Mouse (Mus musculus): ENCODE measurements at regions not wholly inside any gene's neighbourhood (a gene's known extent, or its start where the extent isn't known, plus 50 kb on each side); places are given as distances from the start of the nearest gene placed in this dataset.
"Not testable (repeated sequence)": the region's sequence is repeated elsewhere in the genome, so short reads cannot be mapped to it uniquely, and the experiment has no call there.

DNA sequence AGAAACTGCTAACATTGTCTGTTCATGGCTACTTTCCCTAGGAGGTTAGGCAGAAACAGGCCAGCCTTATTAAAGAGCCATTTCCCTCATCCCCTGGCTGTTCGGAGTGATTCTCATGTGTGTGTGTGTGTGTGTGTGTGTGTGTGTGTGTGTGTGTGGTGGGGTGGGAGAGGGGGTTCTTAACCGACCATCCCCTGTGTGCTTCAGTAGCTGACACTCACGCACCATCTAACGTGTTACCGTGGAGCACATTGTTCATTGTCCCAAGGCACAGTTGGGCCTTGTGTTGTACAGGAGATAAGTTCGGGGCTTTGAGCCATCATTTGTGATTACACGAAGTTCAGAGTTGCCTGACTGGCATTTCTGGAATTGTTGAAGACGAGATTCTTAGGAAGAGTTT lies 97.8 kb upstream of the Arl4c start:
- Histone ChIP-seq H3K4me2 (ENCODE audit: low read depth, low read length) (no peak overlapping the region), H3K9me3 (ENCODE audit: control insufficient read depth, low read length) (peaks cover 6% of the 10 kb centered on the region), H3K36me3 (ENCODE audit: control insufficient read depth, insufficient read depth, low read length) (no peaks in the 10 kb centered on the region), H3K4me3 (ENCODE audit: low read length) (no peak overlapping the region), H3K4me1 (replicated peaks; ENCODE audit: control insufficient read depth, insufficient read depth, low read length) (peaks cover 9% of the 10 kb centered on the region), H3K27me3 (ENCODE audit: control insufficient read depth, insufficient read depth, low read depth, low read length) (no peaks in the 10 kb centered on the region), H3K27ac (ENCODE audit: low read length) (no peak overlapping the region), H3K9ac (ENCODE audit: low read length) (no peak overlapping the region)
- 47% methylated on average over 8 of the region's 8 CpGs for WGBS
- no peak for ATAC-seq (ENCODE audit: low read depth)

DNA sequence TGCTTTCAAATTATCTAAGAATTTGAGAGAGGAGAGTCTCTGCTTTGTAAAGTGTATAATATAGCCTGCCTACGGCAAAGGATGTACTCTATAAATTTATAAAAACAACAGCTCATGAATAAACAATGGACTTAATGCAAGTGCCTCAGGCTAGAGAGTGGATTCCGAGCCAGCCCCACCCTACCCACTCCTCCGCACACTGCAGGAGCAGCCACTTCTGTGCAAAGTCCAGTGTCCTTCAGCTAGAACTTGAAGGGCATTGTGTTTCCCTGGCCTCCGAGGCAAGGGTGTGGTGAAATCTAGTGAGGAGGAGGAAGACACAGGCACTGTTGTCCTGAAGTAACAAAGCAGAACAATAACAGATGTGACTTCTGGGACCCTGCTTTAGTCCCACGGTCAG lies 98.4 kb upstream of the Arl4c start:
- Histone ChIP-seq H3K4me2 (ENCODE audit: low read depth, low read length) (no peak overlapping the region), H3K27ac (ENCODE audit: low read length) (peak overlapping the region; percentile 55), H3K9me3 (ENCODE audit: control insufficient read depth, low read length) (peaks cover 6% of the 10 kb centered on the region), H3K4me3 (ENCODE audit: low read length) (no peak overlapping the region), H3K4me1 (replicated peaks; ENCODE audit: control insufficient read depth, insufficient read depth, low read length) (peaks cover 9% of the 10 kb centered on the region), H3K9ac (ENCODE audit: low read length) (no peak overlapping the region), H3K36me3 (ENCODE audit: control insufficient read depth, insufficient read depth, low read length) (no peaks in the 10 kb centered on the region), H3K27me3 (ENCODE audit: control insufficient read depth, insufficient read depth, low read depth, low read length) (no peaks in the 10 kb centered on the region)
- ATAC-seq (ENCODE audit: low read depth): peak; percentile 87
- WGBS: 38% methylated on average over 5 of the region's 5 CpGs

DNA sequence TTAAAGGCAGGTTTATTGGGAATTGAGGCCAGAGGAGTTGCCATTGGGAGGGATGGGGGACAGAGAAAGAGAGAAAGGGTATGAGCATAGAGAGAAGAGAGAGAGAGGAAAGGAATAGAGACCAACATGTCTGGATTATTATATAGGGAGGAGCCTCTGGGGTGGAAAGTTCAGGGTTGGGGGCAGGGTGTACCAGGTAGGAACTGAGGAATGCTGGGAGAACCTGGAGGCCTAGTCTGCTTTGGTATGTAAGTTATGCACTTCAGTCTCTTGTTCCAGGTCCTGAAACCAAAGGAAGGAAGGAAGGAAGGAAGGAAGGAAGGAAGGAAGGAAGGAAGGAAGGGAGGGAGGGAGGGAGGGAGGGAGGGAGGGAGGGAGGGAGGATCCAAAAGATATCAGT lies 99.1 kb upstream of the Arl4c start:
- H3K36me3 ChIP-seq (ENCODE audit: control insufficient read depth, insufficient read depth, low read length); H3K4me3 ChIP-seq (ENCODE audit: low read length); ATAC-seq (ENCODE audit: low read depth); H3K4me2 ChIP-seq (ENCODE audit: low read depth, low read length); H3K27me3 ChIP-seq (ENCODE audit: control insufficient read depth, insufficient read depth, low read depth, low read length); H3K4me1 ChIP-seq (replicated peaks; ENCODE audit: control insufficient read depth, insufficient read depth, low read length); H3K9me3 ChIP-seq (ENCODE audit: control insufficient read depth, low read length); H3K9ac ChIP-seq (ENCODE audit: low read length): not testable (repeated sequence)
- H3K27ac ChIP-seq (ENCODE audit: low read length): peak overlapping the region; percentile 55

DNA sequence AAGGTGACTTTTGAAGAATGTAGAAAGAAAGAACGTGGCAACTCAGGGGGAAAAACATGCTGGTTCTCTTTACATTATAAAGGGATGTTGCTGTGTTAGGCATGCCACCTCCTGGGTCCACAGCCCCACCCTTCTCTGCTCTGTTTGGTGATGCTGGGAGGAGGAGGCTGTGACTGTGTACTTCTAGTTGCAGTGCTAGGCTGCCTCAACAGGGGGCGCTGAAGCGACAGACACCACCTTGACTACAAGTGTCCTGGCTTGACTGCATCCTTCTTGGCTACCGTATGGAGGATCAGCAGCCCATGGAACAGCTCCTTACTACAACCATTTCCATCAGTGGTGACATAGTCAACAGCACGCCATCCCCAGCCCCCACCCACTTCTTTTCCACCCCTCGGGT lies 104.9 kb upstream of the Arl4c start:
- H3K27ac ChIP-seq (ENCODE audit: low read length): no peak overlapping the region
- no peaks in the 10 kb centered on the region for H3K27me3 ChIP-seq (ENCODE audit: control insufficient read depth, insufficient read depth, low read depth, low read length)
- no peaks in the 10 kb centered on the region for H3K36me3 ChIP-seq (ENCODE audit: control insufficient read depth, insufficient read depth, low read length)
- no peak overlapping the region for H3K4me2 ChIP-seq (ENCODE audit: low read depth, low read length)
- no peaks in the 10 kb centered on the region for H3K4me1 ChIP-seq (replicated peaks; ENCODE audit: control insufficient read depth, insufficient read depth, low read length)
- peaks cover 6% of the 10 kb centered on the region for H3K9me3 ChIP-seq (ENCODE audit: control insufficient read depth, low read length)
- no peak overlapping the region for H3K9ac ChIP-seq (ENCODE audit: low read length)
- no peak for ATAC-seq (ENCODE audit: low read depth)
- H3K4me3 ChIP-seq (ENCODE audit: low read length): no peak overlapping the region
- 54% methylated on average over 6 of the region's 6 CpGs for WGBS

- ATAC-seq (ENCODE audit: low read depth): no peak
- 57% methylated on average over 6 of the region's 6 CpGs for WGBS
- H3K4me1 ChIP-seq (replicated peaks; ENCODE audit: control insufficient read depth, insufficient read depth, low read length): no peaks in the 10 kb centered on the region
Measured at GRCm38 (mm10) chr1:88807901-88808300, 105.9 kb upstream of the Arl4c start.

GRCm38 (mm10) chr1:88808508-88808907 lies 106.5 kb upstream of the Arl4c start:
- H3K36me3 ChIP-seq (ENCODE audit: control insufficient read depth, insufficient read depth, low read length): no peaks in the 10 kb centered on the region
- H3K4me2 ChIP-seq (ENCODE audit: low read depth, low read length): no peak overlapping the region
- ATAC-seq (ENCODE audit: low read depth): no peak
- no peak overlapping the region for H3K9ac ChIP-seq (ENCODE audit: low read length)
- no peak overlapping the region for H3K27ac ChIP-seq (ENCODE audit: low read length)
- no peaks in the 10 kb centered on the region for H3K27me3 ChIP-seq (ENCODE audit: control insufficient read depth, insufficient read depth, low read depth, low read length)
- H3K9me3 ChIP-seq (ENCODE audit: control insufficient read depth, low read length): no peaks in the 10 kb centered on the region; the same call in 1 of the 2 replicates
- no peak overlapping the region for H3K4me3 ChIP-seq (ENCODE audit: low read length)
- no peaks in the 10 kb centered on the region for H3K4me1 ChIP-seq (replicated peaks; ENCODE audit: control insufficient read depth, insufficient read depth, low read length)
- WGBS: 81% methylated on average over 3 of the region's 3 CpGs

More at GRCm38 (mm10) chr1:88807901-88808300, 105.9 kb upstream of the Arl4c start:
- no peak overlapping the region for H3K4me3 ChIP-seq (ENCODE audit: low read length)
- H3K36me3 ChIP-seq (ENCODE audit: control insufficient read depth, insufficient read depth, low read length): no peaks in the 10 kb centered on the region
- peaks cover 5% of the 10 kb centered on the region for H3K9me3 ChIP-seq (ENCODE audit: control insufficient read depth, low read length)
- no peak overlapping the region for H3K27ac ChIP-seq (ENCODE audit: low read length)
- H3K27me3 ChIP-seq (ENCODE audit: control insufficient read depth, insufficient read depth, low read depth, low read length): no peaks in the 10 kb centered on the region
- H3K4me2 ChIP-seq (ENCODE audit: low read depth, low read length): no peak overlapping the region
- no peak overlapping the region for H3K9ac ChIP-seq (ENCODE audit: low read length)

DNA sequence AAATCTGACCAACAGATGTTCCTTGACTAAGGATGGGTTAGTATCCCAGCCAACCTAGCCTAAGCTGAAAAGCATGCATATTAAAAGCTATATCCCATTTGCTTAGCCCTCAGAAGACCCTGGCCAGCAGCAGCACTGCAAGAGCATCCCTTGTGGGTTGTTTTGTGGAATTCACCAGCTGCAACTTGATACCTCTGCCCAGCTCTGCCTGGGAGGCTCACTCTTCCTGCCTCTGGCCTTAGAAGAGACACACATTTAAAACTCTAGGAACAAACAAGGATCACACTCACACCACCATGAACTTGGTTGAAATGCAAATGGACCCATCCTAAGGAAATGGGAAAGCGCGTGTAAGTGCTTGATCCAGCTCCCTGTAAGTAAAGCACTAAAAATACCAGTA lies 107.7 kb upstream of the Arl4c start:
- Histone ChIP-seq H3K27ac (ENCODE audit: low read length) (no peak overlapping the region), H3K4me1 (replicated peaks; ENCODE audit: control insufficient read depth, insufficient read depth, low read length) (no peaks in the 10 kb centered on the region), H3K4me2 (ENCODE audit: low read depth, low read length) (no peak overlapping the region), H3K4me3 (ENCODE audit: low read length) (no peak overlapping the region), H3K27me3 (ENCODE audit: control insufficient read depth, insufficient read depth, low read depth, low read length) (no peaks in the 10 kb centered on the region), H3K9me3 (ENCODE audit: control insufficient read depth, low read length) (no peaks in the 10 kb centered on the region), H3K9ac (ENCODE audit: low read length) (no peak overlapping the region), H3K36me3 (ENCODE audit: control insufficient read depth, insufficient read depth, low read length) (no peaks in the 10 kb centered on the region)
- 75% methylated on average over 2 of the region's 2 CpGs for WGBS
- no peak for ATAC-seq (ENCODE audit: low read depth)

GRCm38 (mm10) chr1:88813200-88813599 lies 111.2 kb upstream of the Arl4c start:
- 65% methylated on average over 7 of the region's 7 CpGs for WGBS
- H3K4me2 ChIP-seq (ENCODE audit: low read depth, low read length): no peak overlapping the region
- H3K27ac ChIP-seq (ENCODE audit: low read length): no peak overlapping the region
- H3K27me3 ChIP-seq (ENCODE audit: control insufficient read depth, insufficient read depth, low read depth, low read length): no peaks in the 10 kb centered on the region
- no peak overlapping the region for H3K9ac ChIP-seq (ENCODE audit: low read length)
- no peaks in the 10 kb centered on the region for H3K36me3 ChIP-seq (ENCODE audit: control insufficient read depth, insufficient read depth, low read length)
- H3K4me1 ChIP-seq (replicated peaks; ENCODE audit: control insufficient read depth, insufficient read depth, low read length): no peaks in the 10 kb centered on the region
- H3K9me3 ChIP-seq (ENCODE audit: control insufficient read depth, low read length): no peaks in the 10 kb centered on the region
- no peak overlapping the region for H3K4me3 ChIP-seq (ENCODE audit: low read length)
- no peak for ATAC-seq (ENCODE audit: low read depth)

GRCm38 (mm10) chr1:88816376-88816945 lies 114.4 kb upstream of the Arl4c start:
- no peak overlapping the region for H3K4me3 ChIP-seq (ENCODE audit: low read length)
- ATAC-seq (ENCODE audit: low read depth): no peak
- H3K9me3 ChIP-seq (ENCODE audit: control insufficient read depth, low read length): no peaks in the 10 kb centered on the region
- H3K36me3 ChIP-seq (ENCODE audit: control insufficient read depth, insufficient read depth, low read length): no peaks in the 10 kb centered on the region
- 67% methylated on average over 9 of the region's 9 CpGs for WGBS
- H3K9ac ChIP-seq (ENCODE audit: low read length): no peak overlapping the region
- no peak overlapping the region for H3K4me2 ChIP-seq (ENCODE audit: low read depth, low read length)
- no peaks in the 10 kb centered on the region for H3K27me3 ChIP-seq (ENCODE audit: control insufficient read depth, insufficient read depth, low read depth, low read length)
- H3K4me1 ChIP-seq (replicated peaks; ENCODE audit: control insufficient read depth, insufficient read depth, low read length): no peaks in the 10 kb centered on the region
- no peak overlapping the region for H3K27ac ChIP-seq (ENCODE audit: low read length)

GRCm38 (mm10) chr1:88825215-88825614 lies 123.2 kb upstream of the Arl4c start:
- 84% methylated on average over 4 of the region's 4 CpGs for WGBS

More at GRCm38 (mm10) chr1:88825215-88825614, 123.2 kb upstream of the Arl4c start:
- Histone ChIP-seq H3K9me3 (ENCODE audit: control insufficient read depth, low read length) (no peaks in the 10 kb centered on the region), H3K36me3 (ENCODE audit: control insufficient read depth, insufficient read depth, low read length) (no peaks in the 10 kb centered on the region), H3K27ac (ENCODE audit: low read length) (no peak overlapping the region), H3K4me3 (ENCODE audit: low read length) (no peak overlapping the region), H3K9ac (ENCODE audit: low read length) (no peak overlapping the region), H3K27me3 (ENCODE audit: control insufficient read depth, insufficient read depth, low read depth, low read length) (no peaks in the 10 kb centered on the region), H3K4me2 (ENCODE audit: low read depth, low read length) (no peak overlapping the region), H3K4me1 (replicated peaks; ENCODE audit: control insufficient read depth, insufficient read depth, low read length) (no peaks in the 10 kb centered on the region)
- ATAC-seq (ENCODE audit: low read depth): no peak

All from lung, embryonic 16.5 days (tissue).